Mouse (Mus musculus) liver, embryonic 13.5 days (tissue): ENCODE data around the gene Pdf. TPM values are rescaled to one million over a fixed set of nuclear protein-coding genes. Genes with fewer than 3 reads are reported as not detected.
"Not testable (repeated sequence)": the region's sequence is repeated elsewhere in the genome, so short reads cannot be mapped to it uniquely, and the experiment has no call there.

Experiments
- ATAC-seq: fragments of 200-750 bp; cut with Nextera tagmentation; 2 replicates; pipeline ENCODE4 v1.8.0; 2017; ENCODE audit warnings: low read depth, mild to moderate bottlenecking, moderate number of reproducible peaks, moderate library complexity
- DNase-seq: peaks from one replicate; pipeline ENCODE4 v3.0.0; 2022
- H3K27ac ChIP-seq: fragments of 300-500 bp; sonication (generic); 2 replicates; pipeline ENCODE4 v1.5.1; 2015; ENCODE audit warnings: moderate library complexity, mild to moderate bottlenecking, inconsistent platforms
- H3K27me3 ChIP-seq: fragments of 300-500 bp; sonication (generic); 2 replicates; pipeline ENCODE4 v1.6.1; 2015; ENCODE audit warnings: mild to moderate bottlenecking, inconsistent platforms
- H3K36me3 ChIP-seq: fragments of 300-500 bp; sonication (generic); 2 replicates; pipeline ENCODE4 v1.6.1; 2015; ENCODE audit warnings: mild to moderate bottlenecking, inconsistent platforms
- H3K4me1 ChIP-seq: fragments of 300-500 bp; sonication (generic); replicated peaks from 2 replicates; pipeline ENCODE4 v1.6.1; 2015; ENCODE audit warnings: inconsistent platforms
- H3K4me2 ChIP-seq: fragments of 300-500 bp; sonication (generic); 2 replicates; pipeline ENCODE4 v1.6.1; 2015; ENCODE audit warnings: inconsistent platforms, mild to moderate bottlenecking, moderate library complexity
- H3K4me3 ChIP-seq: fragments of 300-500 bp; sonication (generic); replicated peaks from 2 replicates; pipeline ENCODE4 v1.5.1; 2015; ENCODE audit warnings: mild to moderate bottlenecking, inconsistent platforms
- H3K9ac ChIP-seq: fragments of 300-500 bp; sonication (generic); 2 replicates; pipeline ENCODE4 v1.6.1; 2015; ENCODE audit warnings: mild to moderate bottlenecking, inconsistent platforms
- H3K9me3 ChIP-seq: fragments of 300-500 bp; sonication (generic); replicated peaks from 2 replicates; pipeline ENCODE4 v1.6.1; 2016; ENCODE audit warnings: inconsistent platforms
- WGBS: fragments of 180-500 bp; shearing (Covaris S2); methylation state at CpG from one replicate; pipeline ENCODE4 v1.1.7; 2015; ENCODE audit not compliant: insufficient replicate concordance; 5-methylcytosine and 5-hydroxymethylcytosine counted together
- polyA plus RNA-seq: library from polyadenylated mRNA; unstranded; fragments of >200 nt; fragmentation: Nextera tagmentation; extraction: Ambion mirVana; gene quantifications from 2 replicates; pipeline ENCODE4 v1.2.1, GENCODE M21; 2015

The Pdf gene
- polyA plus RNA-seq, 1 experiment from 2014 or later, result 26.4 TPM

GRCm38 (mm10) chr8:107033609-107034008 lies 14.8 kb downstream of the Pdf start:
- Histone ChIP-seq H3K4me1 (peaks cover 44% of the 10 kb centered on the region), H3K36me3 (peaks cover 12% of the 10 kb centered on the region), H3K9ac (0 out of 2 replicates have a peak overlapping the region, but pooled peaks have one; percentile 96)
- DNase-seq, H3K4me3 ChIP-seq, ATAC-seq, H3K4me2 ChIP-seq, H3K27me3 ChIP-seq, H3K27ac ChIP-seq, H3K9me3 ChIP-seq: not testable (repeated sequence)
- 86% methylated on average over 2 of the region's 2 CpGs for WGBS

DNA sequence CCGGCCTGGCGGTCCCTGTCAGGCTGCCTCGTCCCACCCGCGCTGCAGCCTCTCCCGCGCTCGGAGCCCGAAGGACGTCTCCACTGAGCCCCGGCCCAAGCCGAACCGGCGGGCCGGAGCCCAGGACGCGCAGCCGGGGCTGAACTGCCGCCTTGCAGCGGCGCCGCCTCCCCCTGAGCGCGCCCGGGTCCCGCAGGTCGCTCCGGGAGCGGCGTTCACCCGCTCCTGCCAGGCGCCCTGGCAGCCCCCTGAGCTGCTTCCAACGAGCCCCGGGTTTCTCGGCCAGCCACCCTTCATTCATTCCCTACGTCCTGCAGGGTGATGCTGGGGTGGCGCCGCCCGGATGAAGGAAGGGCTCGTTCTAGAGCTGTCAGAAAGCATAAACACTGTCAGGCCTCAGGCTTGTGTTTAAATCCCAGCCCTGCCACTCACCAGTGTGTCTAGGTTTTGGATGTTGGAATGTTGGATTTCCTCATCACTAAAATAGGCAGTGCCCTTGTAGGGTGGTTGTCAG lies 16.8 kb downstream of the Pdf start:
- H3K4me2 ChIP-seq, result peak overlapping the region; percentile 95
- ATAC-seq (no peak), DNase-seq (no peak)
- H3K4me3 ChIP-seq, result peak overlapping the region; percentile 98
- WGBS, result under 1% methylated on average over 38 of the region's 40 CpGs
- H3K4me1 ChIP-seq, result peaks cover 50% of the 10 kb centered on the region
- H3K27me3 ChIP-seq, result no peaks in the 10 kb centered on the region
- H3K27ac ChIP-seq, result peak overlapping the region; percentile 83
- H3K36me3 ChIP-seq, result peaks cover 2% of the 10 kb centered on the region
- peak overlapping the region; percentile 96 for H3K9ac ChIP-seq
- no peaks in the 10 kb centered on the region for H3K9me3 ChIP-seq

GRCm38 (mm10) chr8:107030650-107031576 lies 17.5 kb downstream of the Pdf start, which contains the start of gene Vps4a:
Gene Vps4a, plus strand, starts transcription at chr8:107031222.
- DNase-seq (peak; percentile 98), ATAC-seq (peak; percentile 93)
- Histone ChIP-seq H3K4me3 (peak within 1 kb of the TSS; percentile 98), H3K36me3 (no peaks in the 10 kb centered on the region), H3K4me2 (peak within 1 kb of the TSS; percentile 95), H3K4me1 (peaks cover 50% of the 10 kb centered on the region), H3K27ac (peak within 1 kb of the TSS; percentile 83), H3K27me3 (no peaks in the 10 kb centered on the region), H3K9me3 (no peaks in the 10 kb centered on the region), H3K9ac (peak within 1 kb of the TSS; percentile 96)
- WGBS, result 4% methylated on average over 64 of the region's 66 CpGs

DNA sequence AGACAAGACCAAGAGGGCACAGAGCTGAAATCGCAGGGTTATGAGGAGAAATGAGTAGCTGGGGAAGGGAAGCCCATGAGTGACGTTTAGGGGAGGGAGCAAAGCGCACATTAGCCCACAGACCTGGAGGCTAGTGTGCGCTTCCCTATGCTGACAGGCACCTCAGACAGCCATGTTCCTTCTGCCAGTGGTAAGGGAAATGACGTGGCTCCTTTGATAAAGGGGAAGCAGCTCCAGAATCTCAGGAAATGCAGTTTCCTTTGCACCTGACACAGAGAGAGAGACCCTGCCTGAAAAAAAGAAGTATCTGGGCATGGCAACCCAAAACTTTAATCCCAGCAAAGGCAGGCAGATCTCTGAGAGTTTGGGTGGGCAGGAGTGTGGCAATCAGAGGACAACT lies 18.4 kb downstream of the Pdf start:
- ATAC-seq, result no peak
- H3K4me2 ChIP-seq, result no peak overlapping the region
- WGBS, result 46% methylated on average over 5 of the region's 5 CpGs

DNA sequence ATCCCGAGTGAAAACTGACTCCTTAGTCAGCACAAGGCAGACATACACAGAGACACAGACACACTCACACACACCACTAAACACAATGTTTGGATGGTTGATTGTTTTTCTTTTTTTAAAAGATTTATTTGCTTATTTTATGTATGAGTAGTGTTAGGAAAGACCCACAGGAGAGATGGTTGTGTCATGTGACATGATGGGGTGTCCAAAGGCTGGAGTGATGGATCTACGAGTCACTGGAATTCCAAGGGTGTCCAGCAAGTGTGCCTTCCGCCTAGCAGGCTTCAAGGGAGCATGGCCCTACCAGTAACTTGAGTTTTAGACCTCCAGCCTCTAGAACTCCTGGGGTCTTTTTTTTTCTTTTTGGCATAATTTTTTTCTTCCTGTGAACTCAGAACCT lies 19.1 kb downstream of the Pdf start:
- Histone ChIP-seq H3K9ac (no peak overlapping the region), H3K4me2 (no peak overlapping the region), H3K9me3 (no peaks in the 10 kb centered on the region), H3K27me3 (no peaks in the 10 kb centered on the region), H3K4me3 (no peak overlapping the region), H3K4me1 (peaks cover 47% of the 10 kb centered on the region), H3K27ac (no peak overlapping the region), H3K36me3 (no peaks in the 10 kb centered on the region)
- 66% methylated on average over 3 of the region's 3 CpGs for WGBS
- DNase-seq, result no peak
- ATAC-seq, result no peak

More for the DNA sequence above, 18.4 kb downstream of the Pdf start:
- DNase-seq, result no peak
- peaks cover 50% of the 10 kb centered on the region for H3K4me1 ChIP-seq
- H3K9ac ChIP-seq, result no peak overlapping the region
- no peaks in the 10 kb centered on the region for H3K27me3 ChIP-seq
- peak overlapping the region; percentile 60 for H3K27ac ChIP-seq
- no peak overlapping the region for H3K4me3 ChIP-seq
- H3K9me3 ChIP-seq, result no peaks in the 10 kb centered on the region
- H3K36me3 ChIP-seq, result no peaks in the 10 kb centered on the region

DNA sequence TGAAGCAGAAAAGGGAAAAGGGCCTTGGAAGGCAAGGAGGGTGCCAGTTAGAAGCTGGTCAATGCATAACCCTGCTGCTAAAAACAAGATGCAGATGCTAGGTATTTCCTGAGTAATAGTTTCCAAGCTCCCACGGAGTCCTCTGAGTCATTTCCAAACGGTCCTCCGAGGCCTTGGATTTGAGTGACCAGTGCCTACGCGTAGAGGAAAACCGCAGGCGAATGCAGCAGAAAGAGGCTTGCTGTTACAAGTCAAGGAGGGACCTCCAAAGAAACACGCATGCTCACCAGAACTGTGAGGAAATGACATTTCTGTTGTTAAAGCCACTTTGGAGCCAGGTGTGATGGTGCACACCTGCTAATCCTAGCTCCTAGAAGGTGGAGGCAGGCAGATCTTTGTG lies 24.9 kb downstream of the Pdf start:
- WGBS, result 75% methylated on average over 8 of the region's 8 CpGs
- no peak for DNase-seq
- peaks cover 4% of the 10 kb centered on the region for H3K4me1 ChIP-seq

GRCm38 (mm10) chr8:107014915-107015314 lies 33.5 kb downstream of the Pdf start:
- no peaks in the 10 kb centered on the region for H3K27me3 ChIP-seq
- H3K4me2 ChIP-seq, result no peak overlapping the region
- no peak overlapping the region for H3K4me3 ChIP-seq
- ATAC-seq (no peak), DNase-seq (no peak)
- no peaks in the 10 kb centered on the region for H3K36me3 ChIP-seq
- 66% methylated on average over 1 of the region's 1 CpGs for WGBS
- no peak overlapping the region for H3K27ac ChIP-seq
- no peak overlapping the region for H3K9ac ChIP-seq
- no peaks in the 10 kb centered on the region for H3K4me1 ChIP-seq
- no peaks in the 10 kb centered on the region for H3K9me3 ChIP-seq

More for the DNA sequence above, 24.9 kb downstream of the Pdf start:
- no peak for ATAC-seq
- H3K27me3 ChIP-seq, result no peaks in the 10 kb centered on the region
- H3K9me3 ChIP-seq, result no peaks in the 10 kb centered on the region
- no peak overlapping the region for H3K4me3 ChIP-seq
- no peak overlapping the region for H3K9ac ChIP-seq
- no peak overlapping the region for H3K27ac ChIP-seq
- no peaks in the 10 kb centered on the region for H3K36me3 ChIP-seq
- no peak overlapping the region for H3K4me2 ChIP-seq

DNA sequence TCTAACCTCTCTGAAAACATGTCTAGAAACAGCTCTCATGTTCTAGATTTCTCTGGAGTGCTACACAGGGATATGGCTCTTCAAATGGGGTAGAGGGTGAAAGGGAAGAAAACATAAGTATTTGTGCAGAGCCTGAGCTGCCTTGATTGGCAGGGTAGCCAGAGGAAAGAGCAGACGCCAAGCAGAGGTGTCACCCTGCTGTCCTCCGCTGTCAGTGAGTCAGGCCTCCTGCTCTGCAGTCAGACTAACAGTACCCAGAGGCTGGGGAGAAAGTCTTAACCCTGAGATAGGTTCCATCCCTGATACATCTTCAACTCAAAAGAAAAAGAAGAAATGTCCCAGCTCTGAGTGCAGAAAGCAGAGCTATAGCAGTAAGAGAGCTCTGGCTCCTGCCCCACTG lies 35.7 kb downstream of the Pdf start:
- Histone ChIP-seq H3K9ac (no peak overlapping the region), H3K36me3 (no peaks in the 10 kb centered on the region), H3K4me2 (no peak overlapping the region), H3K9me3 (no peaks in the 10 kb centered on the region), H3K4me1 (no peaks in the 10 kb centered on the region), H3K27me3 (no peaks in the 10 kb centered on the region), H3K4me3 (no peak overlapping the region), H3K27ac (no peak overlapping the region)
- ATAC-seq, result no peak
- WGBS, result 78% methylated on average over 2 of the region's 2 CpGs
- no peak for DNase-seq

- Histone ChIP-seq H3K36me3 (no peaks in the 10 kb centered on the region), H3K27ac (no peak overlapping the region), H3K9ac (no peak overlapping the region), H3K4me3 (no peak overlapping the region), H3K4me1 (no peaks in the 10 kb centered on the region), H3K27me3 (no peaks in the 10 kb centered on the region), H3K9me3 (no peaks in the 10 kb centered on the region), H3K4me2 (no peak overlapping the region)
- ATAC-seq, result no peak
- WGBS, result 52% methylated on average over 3 of the region's 3 CpGs
- DNase-seq, result no peak
These were observed 40.6 kb downstream of the Pdf start for GRCm38 (mm10) chr8:107007795-107008194.

DNA sequence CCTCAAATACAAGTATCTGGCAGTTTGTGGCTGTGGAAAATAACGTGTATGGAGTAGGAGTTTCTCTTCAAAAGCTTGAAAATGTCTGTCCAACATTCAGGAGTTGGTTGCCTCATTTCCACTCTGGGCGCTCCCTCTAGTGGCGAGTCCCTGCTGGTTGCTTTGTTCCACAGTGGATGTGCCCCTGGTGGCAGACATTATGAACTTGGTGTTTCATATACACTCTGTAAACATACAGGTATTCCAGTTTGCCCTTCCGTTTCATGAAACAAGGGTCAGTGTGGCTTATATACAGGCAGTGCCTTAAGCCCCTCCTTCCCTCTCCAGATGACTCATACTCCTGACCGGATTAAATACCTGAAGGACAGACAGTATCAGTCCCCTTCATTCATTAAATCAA lies 45.9 kb downstream of the Pdf start:
- Histone ChIP-seq H3K27ac (no peak overlapping the region), H3K4me3 (no peak overlapping the region), H3K36me3 (no peaks in the 10 kb centered on the region), H3K4me2 (no peak overlapping the region), H3K9ac (no peak overlapping the region), H3K27me3 (no peaks in the 10 kb centered on the region), H3K9me3 (no peaks in the 10 kb centered on the region), H3K4me1 (peaks cover 6% of the 10 kb centered on the region; the same call in 1 of the 2 replicates)
- DNase-seq (peak; percentile 57), ATAC-seq (peak; percentile 26; the same call in 1 of the 2 replicates)
- 26% methylated on average over 5 of the region's 5 CpGs for WGBS

GRCm38 (mm10) chr8:106999068-106999467 lies 49.3 kb downstream of the Pdf start:
- Histone ChIP-seq H3K4me1 (peaks cover 6% of the 10 kb centered on the region; the same call in 1 of the 2 replicates), H3K36me3 (no peaks in the 10 kb centered on the region), H3K4me3 (no peak overlapping the region), H3K27ac (no peak overlapping the region), H3K9ac (no peak overlapping the region), H3K27me3 (no peaks in the 10 kb centered on the region), H3K9me3 (no peaks in the 10 kb centered on the region), H3K4me2 (no peak overlapping the region)
- 83% methylated on average over 1 of the region's 1 CpGs for WGBS
- no peak for ATAC-seq
- DNase-seq, result no peak
